Mouse (Mus musculus) liver, embryonic 15.5 days (tissue): ENCODE results near the gene Mfap3l. TPM values are rescaled to one million over a fixed set of nuclear protein-coding genes. Genes with fewer than 3 reads are reported as not detected.
"Not testable (repeated sequence)": the region's sequence is repeated elsewhere in the genome, so short reads cannot be mapped to it uniquely, and the experiment has no call there.

Experiments
- ATAC-seq: fragments of 200-750 bp; cut with Nextera tagmentation; 2 replicates; pipeline ENCODE4 v1.8.0; 2017; ENCODE audit warnings: moderate number of reproducible peaks, mild to moderate bottlenecking, moderate library complexity; ENCODE audit not compliant: insufficient read depth
- H3K27ac ChIP-seq: fragments of 300-500 bp; sonication (generic); replicated peaks from 2 replicates; pipeline ENCODE4 v1.5.1; 2015; ENCODE audit warnings: mild to moderate bottlenecking, inconsistent platforms
- H3K27me3 ChIP-seq: fragments of 300-500 bp; sonication (generic); 2 replicates; pipeline ENCODE4 v1.6.1; 2015; ENCODE audit warnings: mild to moderate bottlenecking, inconsistent platforms
- H3K36me3 ChIP-seq: fragments of 300-500 bp; sonication (generic); replicated peaks from 2 replicates; pipeline ENCODE4 v1.6.1; 2015; ENCODE audit warnings: moderate library complexity, mild to moderate bottlenecking, inconsistent platforms
- H3K4me1 ChIP-seq: fragments of 300-500 bp; sonication (generic); replicated peaks from 2 replicates; pipeline ENCODE4 v1.6.1; 2015; ENCODE audit warnings: inconsistent platforms
- H3K4me2 ChIP-seq: fragments of 300-500 bp; sonication (generic); 2 replicates; pipeline ENCODE4 v1.6.1; 2015; ENCODE audit warnings: moderate library complexity, mild to moderate bottlenecking, inconsistent platforms
- H3K4me3 ChIP-seq: fragments of 300-500 bp; sonication (generic); replicated peaks from 2 replicates; pipeline ENCODE4 v1.5.1; 2015; ENCODE audit warnings: mild to moderate bottlenecking, inconsistent platforms
- H3K9ac ChIP-seq: fragments of 300-500 bp; sonication (generic); 2 replicates; pipeline ENCODE4 v1.6.1; 2015; ENCODE audit warnings: moderate library complexity, mild to moderate bottlenecking, inconsistent platforms
- H3K9me3 ChIP-seq: fragments of 300-500 bp; sonication (generic); replicated peaks from 2 replicates; pipeline ENCODE4 v1.6.1; 2016; ENCODE audit warnings: inconsistent platforms
- WGBS: fragments of 180-500 bp; shearing (Covaris S2); methylation state at CpG from one replicate; pipeline ENCODE4 v1.1.7; 2015; ENCODE audit warnings: mixed read lengths; ENCODE audit not compliant: insufficient replicate concordance; 5-methylcytosine and 5-hydroxymethylcytosine counted together
- polyA plus RNA-seq: library from polyadenylated mRNA; unstranded; fragments of >200 nt; fragmentation: Nextera tagmentation; extraction: Ambion mirVana; gene quantifications from 2 replicates; pipeline ENCODE4 v1.2.1, GENCODE M21; 2015

Gene Mfap3l
- polyA plus RNA-seq, 1 experiment from 2014 or later, result 0.25 TPM

GRCm38 (mm10) chr8:60650119-60650518, 17.5 kb downstream of the Mfap3l start:
- no peak overlapping the region for H3K4me3 ChIP-seq
- no peaks in the 10 kb centered on the region for H3K4me1 ChIP-seq
- WGBS, result 56% methylated on average over 4 of the region's 4 CpGs
- no peaks in the 10 kb centered on the region for H3K36me3 ChIP-seq
- no peaks in the 10 kb centered on the region for H3K9me3 ChIP-seq
- no peak overlapping the region for H3K4me2 ChIP-seq
- no peak for ATAC-seq
- no peaks in the 10 kb centered on the region for H3K27me3 ChIP-seq
- no peak overlapping the region for H3K9ac ChIP-seq
- no peak overlapping the region for H3K27ac ChIP-seq

DNA sequence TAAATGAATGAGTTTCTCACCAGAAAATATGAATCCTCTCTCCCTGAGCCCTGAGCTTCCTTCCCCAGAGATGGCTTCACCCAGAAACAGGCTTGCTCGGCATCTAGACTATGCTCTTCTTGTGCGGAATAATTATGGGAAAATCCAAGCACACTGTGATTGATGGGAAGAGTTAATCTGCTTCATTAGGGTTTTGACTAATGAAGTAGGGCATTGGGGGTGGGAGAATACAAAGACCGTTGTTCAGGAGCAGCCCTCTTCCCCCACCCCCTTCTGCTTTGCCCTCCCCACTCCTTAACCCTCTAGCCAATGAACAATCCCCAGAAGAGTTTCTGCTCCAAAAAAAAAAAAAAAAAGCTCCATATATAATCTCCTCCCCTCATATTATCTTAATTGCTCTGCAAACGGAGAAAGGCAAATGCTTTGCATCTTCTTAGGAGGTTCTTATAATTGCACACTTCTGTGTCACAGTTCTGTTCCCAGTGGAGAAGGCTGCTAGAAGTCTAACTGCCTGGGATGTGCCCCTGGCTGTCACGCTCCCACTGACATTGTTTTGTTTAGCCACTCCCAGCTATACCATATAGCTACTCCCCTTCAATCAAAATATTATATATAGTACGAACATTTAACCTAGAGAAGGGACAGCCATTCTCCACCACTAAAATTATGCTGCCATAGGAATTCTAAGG, 24.9 kb downstream of the Mfap3l start:
- Histone ChIP-seq H3K4me2 (no peak overlapping the region), H3K27me3 (no peaks in the 10 kb centered on the region), H3K36me3 (no peaks in the 10 kb centered on the region), H3K4me1 (no peaks in the 10 kb centered on the region), H3K27ac (no peak overlapping the region), H3K4me3 (no peak overlapping the region), H3K9ac (no peak overlapping the region), H3K9me3 (no peaks in the 10 kb centered on the region)
- no peak for ATAC-seq
- WGBS, result 56% methylated on average over 6 of the region's 6 CpGs

DNA sequence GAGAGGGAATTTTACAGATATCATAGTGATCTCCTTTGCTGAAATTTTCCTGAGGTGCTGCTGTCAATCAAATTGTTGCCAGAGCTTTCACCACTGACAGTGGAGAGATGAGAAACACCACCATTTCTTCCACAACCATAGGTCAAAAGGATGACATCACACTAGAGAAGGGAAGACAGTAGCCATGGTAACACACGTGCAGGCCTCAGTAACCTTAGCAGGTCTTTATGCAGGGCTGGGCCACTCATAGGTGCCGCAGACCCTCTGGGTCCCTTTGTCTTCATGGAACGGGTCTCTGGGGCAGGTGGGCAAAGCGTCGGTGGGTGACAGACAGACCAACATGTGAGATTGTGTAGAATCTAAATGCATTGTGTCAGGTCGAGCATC, 25.5 kb downstream of the Mfap3l start:
- H3K36me3 ChIP-seq, result no peaks in the 10 kb centered on the region
- ATAC-seq, result no peak
- H3K4me2 ChIP-seq, result no peak overlapping the region
- H3K4me3 ChIP-seq, result no peak overlapping the region
- no peaks in the 10 kb centered on the region for H3K27me3 ChIP-seq
- no peak overlapping the region for H3K9ac ChIP-seq
- no peaks in the 10 kb centered on the region for H3K4me1 ChIP-seq
- WGBS, result 53% methylated on average over 6 of the region's 6 CpGs
- H3K9me3 ChIP-seq, result no peaks in the 10 kb centered on the region
- no peak overlapping the region for H3K27ac ChIP-seq

DNA sequence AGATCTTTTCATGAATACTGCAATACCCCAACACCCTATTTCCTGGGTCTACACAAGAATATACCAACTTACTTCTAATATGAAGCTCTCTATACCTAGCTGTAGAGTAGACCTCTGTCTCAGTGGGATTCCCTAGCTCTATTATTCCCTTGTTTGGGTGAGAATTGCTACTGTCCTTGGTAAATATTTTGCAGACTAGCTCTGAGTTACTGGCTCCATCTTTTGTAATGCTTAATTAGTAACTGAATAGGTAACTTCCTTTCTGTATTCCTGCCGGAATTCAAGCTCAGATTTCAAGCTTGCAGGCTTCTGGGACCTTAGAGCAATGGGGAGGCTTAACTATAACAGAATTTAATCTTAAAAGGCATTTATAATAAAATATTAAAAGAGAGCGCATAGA, 26.1 kb downstream of the Mfap3l start:
- H3K9ac ChIP-seq, ATAC-seq, H3K4me1 ChIP-seq, H3K27me3 ChIP-seq, H3K36me3 ChIP-seq, H3K9me3 ChIP-seq, H3K4me2 ChIP-seq, H3K27ac ChIP-seq, H3K4me3 ChIP-seq: not testable (repeated sequence)
- 66% methylated on average over 2 of the region's 2 CpGs for WGBS

DNA sequence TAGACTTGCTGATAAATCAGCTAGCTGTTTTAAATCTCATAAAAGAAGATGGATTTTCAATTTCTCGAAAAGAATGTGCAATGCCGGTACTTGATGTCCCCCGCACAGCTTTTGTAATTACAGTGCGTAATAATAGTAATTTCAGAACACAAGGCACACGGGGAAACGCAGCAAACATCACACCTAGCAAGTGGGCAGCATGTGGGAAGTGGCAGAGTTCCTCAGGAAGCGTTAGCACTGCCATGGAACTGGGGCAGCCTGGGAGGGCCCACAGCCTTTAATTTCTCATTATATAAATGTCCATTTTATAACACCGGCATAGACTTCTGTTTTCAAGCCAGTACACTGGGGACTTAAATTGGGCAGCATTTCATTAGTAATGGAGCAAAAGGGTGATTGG, 27.1 kb downstream of the Mfap3l start:
- H3K4me3 ChIP-seq, result no peak overlapping the region
- H3K4me2 ChIP-seq, result no peak overlapping the region
- WGBS, result 66% methylated on average over 8 of the region's 8 CpGs
- H3K9me3 ChIP-seq, result no peaks in the 10 kb centered on the region
- H3K4me1 ChIP-seq, result no peaks in the 10 kb centered on the region
- H3K27ac ChIP-seq, result no peak overlapping the region
- H3K36me3 ChIP-seq, result no peaks in the 10 kb centered on the region
- no peak for ATAC-seq
- H3K27me3 ChIP-seq, result no peaks in the 10 kb centered on the region
- no peak overlapping the region for H3K9ac ChIP-seq

- Histone ChIP-seq H3K9ac (no peak overlapping the region), H3K4me2 (no peak overlapping the region), H3K4me1 (no peaks in the 10 kb centered on the region), H3K9me3 (no peaks in the 10 kb centered on the region), H3K27me3 (no peaks in the 10 kb centered on the region), H3K36me3 (no peaks in the 10 kb centered on the region), H3K27ac (no peak overlapping the region), H3K4me3 (no peak overlapping the region)
- WGBS, result 60% methylated on average over 2 of the region's 2 CpGs
- ATAC-seq, result no peak
Measured at GRCm38 (mm10) chr8:60661191-60661590, 28.6 kb downstream of the Mfap3l start.

- Histone ChIP-seq H3K4me3 (no peak overlapping the region), H3K9ac (no peak overlapping the region), H3K9me3 (no peaks in the 10 kb centered on the region), H3K27ac (no peak overlapping the region), H3K4me2 (no peak overlapping the region), H3K4me1 (no peaks in the 10 kb centered on the region), H3K36me3 (no peaks in the 10 kb centered on the region), H3K27me3 (no peaks in the 10 kb centered on the region)
- no peak for ATAC-seq
- WGBS, result 54% methylated on average over 5 of the region's 5 CpGs
Measured at GRCm38 (mm10) chr8:60663552-60663951, 30.9 kb downstream of the Mfap3l start.

- no peaks in the 10 kb centered on the region for H3K27me3 ChIP-seq
- no peak for ATAC-seq
- 51% methylated on average over 4 of the region's 4 CpGs for WGBS
- no peaks in the 10 kb centered on the region for H3K36me3 ChIP-seq
- no peak overlapping the region for H3K9ac ChIP-seq
- no peak overlapping the region for H3K4me3 ChIP-seq
- no peaks in the 10 kb centered on the region for H3K4me1 ChIP-seq
- H3K9me3 ChIP-seq, result no peaks in the 10 kb centered on the region
- no peak overlapping the region for H3K4me2 ChIP-seq
- no peak overlapping the region for H3K27ac ChIP-seq
Measured at GRCm38 (mm10) chr8:60665821-60666220, 33.2 kb downstream of the Mfap3l start.

DNA sequence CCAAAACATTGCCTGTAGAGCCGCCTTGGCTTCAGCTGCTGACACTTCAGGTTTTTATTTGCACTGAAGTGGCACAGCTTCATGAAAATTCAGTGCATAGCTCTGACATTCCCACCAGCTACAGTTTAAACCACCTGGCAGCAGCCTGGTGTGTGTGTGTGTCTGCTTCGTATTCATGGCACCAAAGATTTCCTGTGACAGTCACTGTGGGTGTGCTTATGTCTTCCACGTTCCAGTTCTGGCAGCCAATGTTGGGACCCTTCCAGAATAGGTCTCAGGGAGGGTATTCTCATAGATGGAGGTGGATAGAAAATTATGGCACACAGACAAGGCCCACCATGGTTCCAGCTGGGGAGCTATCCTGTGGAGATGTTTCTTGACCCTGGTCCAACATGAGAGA, 34.2 kb downstream of the Mfap3l start:
- H3K27me3 ChIP-seq, result no peaks in the 10 kb centered on the region
- H3K9ac ChIP-seq, result no peak overlapping the region
- no peak overlapping the region for H3K4me2 ChIP-seq
- H3K36me3 ChIP-seq, result no peaks in the 10 kb centered on the region
- 43% methylated on average over 3 of the region's 3 CpGs for whole genome bisulfite sequencing
- H3K9me3 ChIP-seq, result no peaks in the 10 kb centered on the region
- no peak for ATAC-seq
- H3K4me3 ChIP-seq, result no peak overlapping the region
- H3K4me1 ChIP-seq, result no peaks in the 10 kb centered on the region
- no peak overlapping the region for H3K27ac ChIP-seq

- Histone ChIP-seq H3K4me3 (no peak overlapping the region), H3K4me2 (no peak overlapping the region), H3K36me3 (no peaks in the 10 kb centered on the region), H3K27me3 (no peaks in the 10 kb centered on the region), H3K4me1 (no peaks in the 10 kb centered on the region), H3K9me3 (no peaks in the 10 kb centered on the region), H3K27ac (no peak overlapping the region), H3K9ac (no peak overlapping the region)
- 63% methylated on average over 6 of the region's 6 CpGs for WGBS
- ATAC-seq, result no peak
Measured at GRCm38 (mm10) chr8:60678590-60678989, 46.0 kb downstream of the Mfap3l start.

DNA sequence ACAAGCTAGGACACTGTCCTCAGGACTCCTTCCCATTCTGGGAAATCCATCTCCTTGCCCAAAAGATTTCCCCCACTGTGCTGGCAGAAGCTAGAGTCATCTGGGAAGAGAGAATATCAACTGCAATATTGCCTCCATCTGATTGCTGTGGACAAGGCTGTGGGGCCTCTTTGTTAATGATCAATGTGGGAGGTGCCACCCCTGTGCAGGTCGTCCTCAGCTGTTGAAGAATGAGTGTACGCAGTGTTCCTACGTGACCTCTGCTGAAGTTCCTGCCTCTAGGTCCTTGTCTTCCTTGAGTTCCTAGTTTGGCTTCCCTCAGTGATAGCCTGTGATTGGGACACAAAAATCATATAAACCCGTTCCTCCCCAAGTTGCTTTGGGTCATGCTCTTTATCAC, 49.2 kb downstream of the Mfap3l start:
- Histone ChIP-seq H3K9me3 (no peaks in the 10 kb centered on the region), H3K27ac (no peak overlapping the region), H3K4me1 (no peaks in the 10 kb centered on the region), H3K9ac (no peak overlapping the region), H3K4me2 (no peak overlapping the region), H3K27me3 (no peaks in the 10 kb centered on the region), H3K36me3 (no peaks in the 10 kb centered on the region), H3K4me3 (no peak overlapping the region)
- 55% methylated on average over 4 of the region's 4 CpGs for WGBS
- no peak for ATAC-seq

DNA sequence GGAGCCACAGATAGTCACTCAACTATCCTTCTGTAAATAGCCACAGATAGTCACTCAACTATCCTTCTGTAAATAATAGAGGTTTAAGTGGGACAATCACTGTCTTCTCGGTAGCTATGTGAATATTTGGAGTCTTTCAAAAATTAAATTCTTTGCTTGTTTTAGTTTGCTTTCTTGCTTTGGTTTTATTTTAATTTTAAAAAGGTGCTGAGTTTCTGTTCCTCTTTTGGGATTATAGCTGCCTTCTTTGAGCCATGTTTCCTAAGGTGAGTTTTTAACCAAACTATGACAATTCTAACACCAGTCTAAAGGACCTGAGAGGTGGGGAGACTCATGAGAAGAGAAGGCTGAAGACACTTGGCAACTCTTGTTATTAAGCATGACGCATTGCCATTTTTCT, 49.7 kb downstream of the Mfap3l start:
- Histone ChIP-seq H3K9ac (no peak overlapping the region), H3K27me3 (no peaks in the 10 kb centered on the region), H3K4me3 (no peak overlapping the region), H3K4me1 (no peaks in the 10 kb centered on the region), H3K9me3 (no peaks in the 10 kb centered on the region), H3K4me2 (no peak overlapping the region), H3K27ac (no peak overlapping the region), H3K36me3 (no peaks in the 10 kb centered on the region)
- 57% methylated on average over 2 of the region's 2 CpGs for WGBS
- ATAC-seq, result no peak
